Mouse (Mus musculus) C2C12 (cell line): Measurements from ENCODE around the gene Frmd3. TPM values are rescaled to one million over a fixed set of nuclear protein-coding genes. Genes with fewer than 3 reads are reported as not detected.

Experiments used
- H3K27me3 ChIP-seq: one replicate; pipeline ENCODE4 v1.6.1; 2011; ENCODE audit not compliant: control insufficient read depth, insufficient read depth, insufficient read length
- H3K36me3 ChIP-seq: one replicate; pipeline ENCODE4 v1.6.1; 2011; ENCODE audit not compliant: control insufficient read depth, insufficient read depth
- H3K4me3 ChIP-seq: one replicate; pipeline ENCODE4 v1.5.1; 2011; ENCODE audit warnings: mild to moderate bottlenecking, control low read depth; ENCODE audit not compliant: poor library complexity, insufficient read depth, severe bottlenecking
- H3K79me2 ChIP-seq: one replicate; pipeline ENCODE4 v1.6.1; 2011; ENCODE audit not compliant: control insufficient read depth, insufficient read depth
- H3K79me3 ChIP-seq: one replicate; pipeline ENCODE4 v1.6.1; 2011; ENCODE audit warnings: low read depth, control low read depth
- H3ac ChIP-seq: one replicate; pipeline ENCODE3; 2011; ENCODE audit warnings: low read depth; ENCODE audit not compliant: control insufficient read depth, insufficient read length
- CEBPB ChIP-seq: IDR thresholded peaks from one replicate; pipeline ENCODE4 v1.6.1; 2011; ENCODE audit warnings: low read depth, mild to moderate bottlenecking, control low read depth, moderate library complexity
- CTCF ChIP-seq: IDR thresholded peaks from one replicate; pipeline ENCODE4 v1.5.1; 2011; ENCODE audit not compliant: control insufficient read depth, insufficient read depth, insufficient read length
- FOSL1 ChIP-seq: IDR thresholded peaks from one replicate; pipeline ENCODE4 v1.8.0; 2011; ENCODE audit warnings: mild to moderate bottlenecking, low read length; ENCODE audit not compliant: poor library complexity, insufficient read depth, severe bottlenecking
- MAX ChIP-seq: IDR thresholded peaks from one replicate; pipeline ENCODE4 v1.6.1; 2011; ENCODE audit warnings: mild to moderate bottlenecking, control low read depth
- MYOD1 ChIP-seq: IDR thresholded peaks from one replicate; pipeline ENCODE4 v1.6.1; 2011; ENCODE audit warnings: low read depth; ENCODE audit not compliant: control insufficient read depth, insufficient read length
- MYOG ChIP-seq: IDR thresholded peaks from one replicate; pipeline ENCODE4 v1.6.1; 2011; ENCODE audit not compliant: control insufficient read depth, insufficient read length; ENCODE audit errors: extremely low read depth
- USF1 ChIP-seq: IDR thresholded peaks from one replicate; pipeline ENCODE4 v1.6.1; 2011; ENCODE audit warnings: low read depth, mild to moderate bottlenecking, control low read depth, moderate library complexity
- long read RNA-seq, 2 experiments: library from polyadenylated mRNA; unstranded; transcript quantifications; one replicate each; pipeline ENCODE4 v2.0.0; 2019 to 2020
- polyA plus RNA-seq: library from polyadenylated mRNA; unstranded; fragments of >200 nt; fragmentation: generic; extraction: Trizol; gene quantifications from one replicate; pipeline ENCODE4 v1.2.1, GENCODE M21; 2012; ENCODE audit warnings: missing spikeins

Frmd3 gene
- not detected for polyA plus RNA-seq
- long read RNA-seq, experiment 1 = 0 reads
- long read RNA-seq, experiment 2 = 0 reads

DNA sequence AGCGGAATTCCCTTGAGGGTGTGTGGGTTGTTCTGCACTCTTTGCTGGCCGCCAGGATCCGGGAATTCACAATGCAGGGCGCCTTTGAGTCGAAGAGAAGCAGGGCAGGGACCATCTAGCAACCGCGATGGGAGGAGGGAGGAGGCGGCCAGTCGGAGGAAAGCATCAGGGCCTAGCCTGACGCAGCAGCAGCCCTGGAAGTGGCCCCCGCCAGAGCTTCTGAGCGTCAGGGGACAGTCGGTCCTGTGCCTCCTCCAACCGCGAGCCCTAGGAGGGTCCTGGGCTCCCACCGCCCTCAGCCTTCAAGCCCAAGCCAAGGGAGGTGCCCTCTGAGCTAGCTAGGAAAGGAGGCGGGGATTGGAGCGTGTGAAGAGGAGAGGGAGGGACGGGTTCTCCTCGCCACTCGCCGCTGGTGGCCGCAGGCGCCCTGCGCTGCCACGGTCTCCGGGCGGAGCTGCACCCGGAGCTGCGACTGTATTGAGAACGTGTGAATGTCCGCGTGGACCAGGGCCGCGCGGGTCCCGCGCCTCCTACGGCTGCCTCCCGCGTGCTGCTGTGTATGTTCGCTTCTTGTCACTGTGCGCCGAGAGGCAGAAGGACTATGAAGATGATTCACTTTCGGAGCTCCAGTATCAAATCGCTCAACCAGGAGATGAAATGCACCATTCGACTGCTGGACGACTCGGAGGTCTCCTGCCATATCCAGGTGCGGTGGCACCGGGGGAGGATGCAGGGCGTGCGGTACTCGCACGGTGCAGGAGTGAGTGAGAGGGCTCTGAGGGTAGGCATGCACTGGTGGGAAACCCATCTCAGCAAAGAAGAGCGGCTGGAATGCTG is at the start of gene Frmd3:
TSS of gene Frmd3 (plus strand) at position 232 of the 837 bp plus-strand sequence.
- Histone ChIP-seq H3K79me3 (no peaks in the 10 kb centered on the region), H3K79me2 (no peaks in the 10 kb centered on the region), H3K36me3 (no peaks in the 10 kb centered on the region), H3ac (no peak within 1 kb of the TSS), H3K27me3 (no peaks in the 10 kb centered on the region), H3K4me3 (no peak within 1 kb of the TSS)
- TF ChIP-seq FOSL1 (no peak), MYOG (no peak), MYOD1 (no peak), CTCF (no peak), CEBPB (no peak), MAX (no peak), USF1 (no peak)

DNA sequence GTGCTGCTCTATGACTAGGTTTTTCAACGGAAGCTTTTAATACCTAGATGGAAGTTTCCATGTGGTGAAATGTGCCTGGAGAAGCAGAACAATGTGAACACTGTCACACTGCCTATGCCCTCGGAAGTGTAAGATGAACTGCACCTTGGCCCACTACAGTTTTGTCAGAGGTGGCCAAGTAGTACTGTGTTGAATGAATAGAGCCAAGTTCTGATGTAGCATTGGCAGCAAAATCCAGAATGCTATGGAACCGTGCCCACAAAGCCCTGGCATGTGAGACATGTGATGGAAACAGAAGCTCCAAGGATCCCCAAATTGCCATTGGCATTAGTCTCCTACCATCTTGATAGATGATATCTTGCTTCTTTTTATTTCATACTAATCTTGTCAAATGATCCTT is 32.8 kb upstream of the Frmd3 start:
- Histone ChIP-seq H3K79me3 (no peaks in the 10 kb centered on the region), H3K36me3 (no peaks in the 10 kb centered on the region), H3ac (no peak overlapping the region), H3K27me3 (no peaks in the 10 kb centered on the region), H3K79me2 (no peaks in the 10 kb centered on the region), H3K4me3 (no peak overlapping the region)
- TF ChIP-seq MYOG = no peak
- no peak for TF ChIP-seq USF1
- TF ChIP-seq CTCF = no peak
- no peak for TF ChIP-seq MYOD1
- TF ChIP-seq FOSL1 = no peak
- no peak for TF ChIP-seq MAX
- no peak for TF ChIP-seq CEBPB

DNA sequence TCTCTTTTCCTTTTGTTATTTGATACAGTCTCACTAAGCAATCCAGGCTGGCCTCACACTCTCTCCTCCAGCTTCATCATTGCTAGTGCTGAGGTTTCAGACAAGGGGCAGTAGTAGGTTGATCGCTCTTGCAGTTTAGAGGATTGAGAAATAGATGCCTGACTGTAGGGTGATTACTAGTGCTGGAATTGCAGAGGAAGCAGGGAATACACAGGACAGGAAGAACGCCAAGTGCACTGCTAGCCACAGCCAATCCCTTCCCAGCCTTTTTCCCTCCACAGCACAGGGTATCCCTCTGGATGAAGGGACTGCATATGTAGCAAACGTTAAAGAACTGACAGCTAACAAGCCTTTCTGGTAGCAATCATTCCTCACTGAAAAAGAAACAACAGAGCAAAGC is 965 bp upstream of the Frmd3 start:
- Histone ChIP-seq H3K4me3 (no peak overlapping the region), H3K79me2 (no peaks in the 10 kb centered on the region), H3ac (no peak overlapping the region), H3K79me3 (no peaks in the 10 kb centered on the region), H3K36me3 (no peaks in the 10 kb centered on the region), H3K27me3 (no peaks in the 10 kb centered on the region)
- TF ChIP-seq CTCF (no peak), USF1 (no peak), MYOG (no peak), FOSL1 (no peak), MAX (no peak), MYOD1 (no peak), CEBPB (no peak)

DNA sequence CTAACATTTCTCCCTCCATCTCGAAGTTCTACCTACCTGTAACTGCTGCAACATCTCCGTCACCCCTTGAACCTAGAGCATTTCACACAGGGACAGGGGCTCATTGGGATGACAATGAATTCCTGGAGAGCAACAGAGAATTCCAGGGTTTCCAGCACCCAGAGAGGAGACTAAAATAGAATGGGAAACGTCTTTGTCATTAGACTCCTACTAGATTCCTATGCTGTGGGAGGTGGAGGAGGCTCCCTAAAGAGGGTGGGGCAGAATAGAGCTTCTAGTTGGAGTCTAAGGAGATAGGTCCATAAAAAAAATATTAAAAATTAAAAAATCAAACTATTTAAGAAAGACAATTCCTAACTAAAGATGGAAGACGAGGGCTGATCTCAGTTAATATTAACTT is 542 bp upstream of the Frmd3 start:
- Histone ChIP-seq H3K4me3 (no peak overlapping the region), H3ac (no peak overlapping the region), H3K36me3 (no peaks in the 10 kb centered on the region), H3K79me2 (no peaks in the 10 kb centered on the region), H3K27me3 (no peaks in the 10 kb centered on the region), H3K79me3 (no peaks in the 10 kb centered on the region)
- TF ChIP-seq FOSL1 (no peak), MAX (no peak), MYOG (no peak), CEBPB (no peak), CTCF (no peak), MYOD1 (no peak), USF1 (no peak)

DNA sequence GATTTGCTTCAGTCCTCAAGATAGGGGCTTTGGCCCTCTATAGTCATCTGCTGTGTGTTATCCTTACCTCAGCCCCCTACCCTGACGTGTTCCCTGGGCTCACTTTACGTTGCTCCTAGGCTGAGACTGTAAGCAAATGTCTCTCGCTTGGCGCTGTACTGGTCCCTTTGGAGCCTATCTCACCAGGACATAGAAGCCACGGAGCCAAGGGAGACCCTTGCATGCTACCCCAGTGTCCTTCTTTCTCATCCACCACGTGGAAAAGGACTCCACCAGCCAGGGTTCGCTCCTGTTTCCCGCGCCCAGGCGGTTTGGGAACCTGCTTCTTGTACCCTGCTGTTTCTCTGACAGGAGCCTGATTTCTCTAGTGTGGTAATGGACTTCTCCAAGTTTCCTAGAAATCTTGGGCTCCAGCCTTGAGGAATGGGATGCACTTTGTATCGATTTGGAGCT is 832 bp downstream of the Frmd3 start:
- no peak overlapping the region for H3ac ChIP-seq
- no peak for TF ChIP-seq MYOD1
- no peak for TF ChIP-seq MYOG
- TF ChIP-seq CEBPB = no peak
- TF ChIP-seq USF1 = no peak
- no peak for TF ChIP-seq FOSL1
- no peak for TF ChIP-seq CTCF
- no peak for TF ChIP-seq MAX
- no peaks in the 10 kb centered on the region for H3K79me2 ChIP-seq
- no peaks in the 10 kb centered on the region for H3K36me3 ChIP-seq
- H3K79me3 ChIP-seq = no peaks in the 10 kb centered on the region
- no peaks in the 10 kb centered on the region for H3K27me3 ChIP-seq
- no peak overlapping the region for H3K4me3 ChIP-seq

DNA sequence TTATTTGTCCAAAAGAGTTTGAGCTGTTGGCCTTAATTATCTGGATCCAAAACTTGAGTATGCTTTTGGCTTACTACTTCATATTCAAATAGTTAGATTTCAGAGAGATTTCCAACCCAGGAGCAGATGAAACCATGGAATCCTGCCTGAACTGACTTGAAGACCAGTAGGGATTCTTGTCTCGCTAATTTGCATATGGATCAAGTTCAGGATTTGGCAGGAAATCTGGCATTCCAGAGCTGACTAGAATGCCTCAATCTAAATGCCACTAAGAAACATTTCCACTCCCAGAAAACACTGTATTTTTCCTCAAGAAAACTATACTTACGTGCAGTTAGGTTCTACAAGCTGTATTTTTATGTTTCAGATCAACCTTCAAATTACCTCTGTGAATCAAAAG is 6.8 kb downstream of the Frmd3 start:
- no peaks in the 10 kb centered on the region for H3K36me3 ChIP-seq
- no peak overlapping the region for H3K4me3 ChIP-seq
- no peak overlapping the region for H3ac ChIP-seq
- H3K79me3 ChIP-seq = no peaks in the 10 kb centered on the region
- H3K27me3 ChIP-seq = no peaks in the 10 kb centered on the region
- TF ChIP-seq MYOD1 (no peak), CEBPB (no peak), CTCF (no peak), USF1 (no peak), MYOG (no peak), MAX (no peak), FOSL1 (no peak)
- no peaks in the 10 kb centered on the region for H3K79me2 ChIP-seq
